In genomic region chr15:31628180-31628579, GRCm38 (mm10) we compare ENCODE assay signal across 20 mouse cellular contexts. TPM values are rescaled to one million over a fixed set of nuclear protein-coding genes. Genes with fewer than 3 reads are reported as not detected.
DNase-seq lines count a peak whose midpoint lies in the region; ATAC-seq and TF ChIP-seq lines count a peak whose summit lies in the region.
"Had no signal": no experiment of that assay in that cellular context is flagged by ENCODE, and none has a peak within 500 bp of the region (broad histone marks: within the 10 kb centered on the region; RNA-seq: fewer than 3 reads in every experiment).

No protein-coding gene starts in this region.

- 0 out of 2 replicates have a peak, but pooled peaks have one; percentile 33 for ATAC-seq in hindbrain, postnatal 0 days
- no peak for ATAC-seq in hindbrain, embryonic 11.5 days (ENCODE audit: low FRiP score)
- peak; percentile 66 for ATAC-seq in midbrain, embryonic 13.5 days
- ATAC-seq in midbrain, embryonic 11.5 days (ENCODE audit: low FRiP score): no peak
- peak; percentile 44; the same call in 1 of the 2 replicates for ATAC-seq in forebrain, embryonic 15.5 days (replicated peaks)
- ATAC-seq: midbrain, embryonic 16.5 days had no signal

- TF ChIP-seq CTCF in hindbrain, postnatal 0 days (IDR thresholded peaks at IDR 0.05; ENCODE audit: low read depth): no peak
- no peak for TF ChIP-seq CTCF in brain, embryonic 14.5 days (IDR thresholded peaks at IDR 0.05; ENCODE audit: borderline replicate concordance, extremely low read depth, insufficient read depth, insufficient read length)

- no peak for DNase-seq in hindbrain, postnatal 0 days (ENCODE audit: low spot score)
- DNase-seq in hindbrain, embryonic 11.5 days (ENCODE audit: low spot score): no peak
- no peak for DNase-seq in midbrain, embryonic 11.5 days (ENCODE audit: low spot score, missing footprints)
- peak; percentile 38 for DNase-seq in brain, embryonic 14.5 days (ENCODE audit: low read depth)
- no peak for DNase-seq in kidney, adult 18-20 months
- DNase-seq: adrenal gland, postnatal 36 days; cerebellum, adult 11-12 months; gastrocnemius, postnatal 25 days; heart, adult 2 months; kidney, adult 2 months; left cerebral cortex, postnatal 4 days; lung, adult 18-20 months; spleen, adult 18-20 months; thymus, postnatal 25 days had no signal

- H3K9ac ChIP-seq in hindbrain, postnatal 0 days (replicated peaks; ENCODE audit: low read length): no peak overlapping the region
- no peak overlapping the region for H3K9ac ChIP-seq in hindbrain, embryonic 11.5 days (ENCODE audit: low read depth, low read length)
- H3K9ac ChIP-seq in midbrain, embryonic 13.5 days (replicated peaks): no peak overlapping the region
- no peak overlapping the region for H3K9ac ChIP-seq in midbrain, embryonic 11.5 days (ENCODE audit: low read length)
- no peak overlapping the region for H3K9ac ChIP-seq in forebrain, embryonic 15.5 days (replicated peaks)
- H3K9ac ChIP-seq: neural tube, embryonic 15.5 days had no signal

- no peaks in the 10 kb centered on the region for H3K27me3 ChIP-seq in hindbrain, postnatal 0 days (ENCODE audit: insufficient read depth, low read length)
- no peaks in the 10 kb centered on the region for H3K27me3 ChIP-seq in hindbrain, embryonic 11.5 days (ENCODE audit: control insufficient read depth, insufficient read depth, low read length)
- no peaks in the 10 kb centered on the region for H3K27me3 ChIP-seq in midbrain, embryonic 13.5 days
- no peaks in the 10 kb centered on the region for H3K27me3 ChIP-seq in midbrain, embryonic 11.5 days (ENCODE audit: control insufficient read depth, insufficient read depth, low read length)
- no peaks in the 10 kb centered on the region for H3K27me3 ChIP-seq in forebrain, embryonic 15.5 days
- H3K27me3 ChIP-seq: neural tube, embryonic 15.5 days had no signal

- H3K27ac ChIP-seq in hindbrain, postnatal 0 days: no peak overlapping the region
- H3K27ac ChIP-seq in hindbrain, embryonic 11.5 days (ENCODE audit: low read depth, low read length): no peak overlapping the region
- H3K27ac ChIP-seq in midbrain, embryonic 13.5 days: no peak overlapping the region
- no peak overlapping the region for H3K27ac ChIP-seq in midbrain, embryonic 11.5 days (ENCODE audit: low read depth, low read length)
- peak overlapping the region; percentile 75 for H3K27ac ChIP-seq in forebrain, embryonic 15.5 days (replicated peaks)
- H3K27ac ChIP-seq: heart, adult 2 months; kidney, postnatal 0 days had no signal

- no peaks in the 10 kb centered on the region for H3K9me3 ChIP-seq in hindbrain, postnatal 0 days (ENCODE audit: low read length)
- no peaks in the 10 kb centered on the region for H3K9me3 ChIP-seq in hindbrain, embryonic 11.5 days (ENCODE audit: control insufficient read depth, low read length)
- no peaks in the 10 kb centered on the region for H3K9me3 ChIP-seq in midbrain, embryonic 13.5 days
- no peaks in the 10 kb centered on the region for H3K9me3 ChIP-seq in midbrain, embryonic 11.5 days (ENCODE audit: control insufficient read depth, low read length)
- H3K9me3 ChIP-seq in forebrain, embryonic 15.5 days: no peaks in the 10 kb centered on the region
- H3K9me3 ChIP-seq: neural tube, embryonic 15.5 days had no signal

- H3K4me2 ChIP-seq in hindbrain, postnatal 0 days (ENCODE audit: low read depth, low read length): no peak overlapping the region
- no peak overlapping the region for H3K4me2 ChIP-seq in hindbrain, embryonic 11.5 days (replicated peaks; ENCODE audit: low read depth, low read length)
- no peak overlapping the region for H3K4me2 ChIP-seq in midbrain, embryonic 13.5 days (replicated peaks)
- no peak overlapping the region for H3K4me2 ChIP-seq in midbrain, embryonic 11.5 days
- H3K4me2 ChIP-seq in forebrain, embryonic 15.5 days (replicated peaks): no peak overlapping the region
- H3K4me2 ChIP-seq: neural tube, embryonic 15.5 days had no signal

- H3K4me1 ChIP-seq in hindbrain, postnatal 0 days (ENCODE audit: insufficient read depth, low read length): no peaks in the 10 kb centered on the region
- H3K4me1 ChIP-seq in hindbrain, embryonic 11.5 days (replicated peaks; ENCODE audit: control insufficient read depth, insufficient read depth, low read length): no peaks in the 10 kb centered on the region
- 0 out of 2 replicates have a peak, but pooled peaks cover 4% of the 10 kb centered on the region for H3K4me1 ChIP-seq in midbrain, embryonic 13.5 days (replicated peaks)
- no peaks in the 10 kb centered on the region for H3K4me1 ChIP-seq in midbrain, embryonic 11.5 days (ENCODE audit: control insufficient read depth, insufficient read depth, low read length)
- H3K4me1 ChIP-seq in forebrain, embryonic 15.5 days: peaks cover 17% of the 10 kb centered on the region

- no peaks in the 10 kb centered on the region for H3K36me3 ChIP-seq in hindbrain, postnatal 0 days (ENCODE audit: insufficient read depth, low read length)
- no peaks in the 10 kb centered on the region for H3K36me3 ChIP-seq in hindbrain, embryonic 11.5 days (ENCODE audit: control insufficient read depth, insufficient read depth, low read length)
- H3K36me3 ChIP-seq in midbrain, embryonic 13.5 days: peaks cover 12% of the 10 kb centered on the region
- no peaks in the 10 kb centered on the region for H3K36me3 ChIP-seq in midbrain, embryonic 11.5 days (ENCODE audit: control insufficient read depth, insufficient read depth, low read length)
- H3K36me3 ChIP-seq in forebrain, embryonic 15.5 days: peaks cover 6% of the 10 kb centered on the region; the same call in 1 of the 2 replicates
- H3K36me3 ChIP-seq: neural tube, embryonic 15.5 days had no signal

- H3K4me3 ChIP-seq in hindbrain, postnatal 0 days (ENCODE audit: low read length): no peak overlapping the region
- H3K4me3 ChIP-seq in hindbrain, embryonic 11.5 days (ENCODE audit: low read depth, low read length): no peak overlapping the region
- H3K4me3 ChIP-seq in midbrain, embryonic 13.5 days (replicated peaks): no peak overlapping the region
- no peak overlapping the region for H3K4me3 ChIP-seq in midbrain, embryonic 11.5 days (ENCODE audit: low read depth, low read length)
- H3K4me3 ChIP-seq in forebrain, embryonic 15.5 days: no peak overlapping the region
- H3K4me3 ChIP-seq: heart, adult 2 months; myocyte; neural tube, embryonic 15.5 days had no signal

- no peak for TF ChIP-seq POLR2A in brain, embryonic 14.5 days (IDR thresholded peaks at IDR 0.05; ENCODE audit: borderline replicate concordance, extremely low read depth, insufficient read depth, insufficient read length, poor library complexity, severe bottlenecking)

- WGBS in hindbrain, postnatal 0 days: 56% methylated on average over 10 of the region's 10 CpGs
- WGBS in hindbrain, embryonic 11.5 days: 78% methylated on average over 10 of the region's 10 CpGs
- 66% methylated on average over 10 of the region's 10 CpGs for WGBS in midbrain, embryonic 13.5 days
- 74% methylated on average over 10 of the region's 10 CpGs for WGBS in midbrain, embryonic 11.5 days
- WGBS in forebrain, embryonic 15.5 days: 47% methylated on average over 10 of the region's 10 CpGs

RNA-seq across cellular contexts. Expression of gene Fam173b, which starts 26.5 kb away (rescaled TPM):
- total RNA-seq in hindbrain, postnatal 0 days (2014; rRNA removed): 7.4 and 12.5 TPM in 2 replicates
- 8.2 and 8.9 TPM in 2 replicates for polyA plus RNA-seq in hindbrain, postnatal 0 days (2015; fragmentation: Nextera tagmentation; extraction: Ambion mirVana)
- 14.7 and 15.6 TPM in 2 replicates for polyA plus RNA-seq in hindbrain, embryonic 11.5 days (2014; fragmentation: Nextera tagmentation; extraction: Ambion mirVana)
- polyA plus RNA-seq in midbrain, embryonic 13.5 days (2015; fragmentation: Nextera tagmentation; extraction: Ambion mirVana): 11.0 and 11.6 TPM in 2 replicates
- 14.0 and 14.6 TPM in 2 replicates for polyA plus RNA-seq in midbrain, embryonic 11.5 days (2014; fragmentation: Nextera tagmentation; extraction: Ambion mirVana)
- 13.4 and 14.9 TPM in 2 replicates for polyA plus RNA-seq in brain, embryonic 14.5 days (2012; rRNA removed)
- 10.0 and 11.5 TPM in 2 replicates for polyA plus RNA-seq in forebrain, embryonic 15.5 days (2015; fragmentation: Nextera tagmentation; extraction: Ambion mirVana)

RNA-seq across cellular contexts. Expression of gene Cct5, which starts 26.6 kb away (rescaled TPM):
- 251 and 279 TPM in 2 replicates for total RNA-seq in hindbrain, postnatal 0 days (2014; rRNA removed)
- polyA plus RNA-seq in hindbrain, postnatal 0 days (2015; fragmentation: Nextera tagmentation; extraction: Ambion mirVana): 416 and 423 TPM in 2 replicates
- polyA plus RNA-seq in hindbrain, embryonic 11.5 days (2014; fragmentation: Nextera tagmentation; extraction: Ambion mirVana): 721 and 746 TPM in 2 replicates
- 540 and 561 TPM in 2 replicates for polyA plus RNA-seq in midbrain, embryonic 13.5 days (2015; fragmentation: Nextera tagmentation; extraction: Ambion mirVana)
- 728 and 743 TPM in 2 replicates for polyA plus RNA-seq in midbrain, embryonic 11.5 days (2014; fragmentation: Nextera tagmentation; extraction: Ambion mirVana)
- polyA plus RNA-seq in brain, embryonic 14.5 days (2012; rRNA removed): 354 and 372 TPM in 2 replicates
- 543 and 551 TPM in 2 replicates for polyA plus RNA-seq in forebrain, embryonic 15.5 days (2015; fragmentation: Nextera tagmentation; extraction: Ambion mirVana)

Comparison
In these comparisons a context has a peak if more than half of its experiments do, and no peak if none do; other contexts are left out.
1. ATAC-seq: peak in hindbrain, postnatal 0 days (single experiment), midbrain, embryonic 13.5 days (single experiment) and forebrain, embryonic 15.5 days (single experiment); none in hindbrain, embryonic 11.5 days (single experiment) and midbrain, embryonic 11.5 days (single experiment).